Mouse (Mus musculus) E14TG2a.4 (cell line): ENCODE measurements at regions not wholly inside any gene's neighbourhood (a gene's known extent, or its start where the extent isn't known, plus 50 kb on each side); places are given as distances from the start of the nearest gene placed in this dataset.

Experiments used
- CTCF ChIP-seq: conservative IDR thresholded peaks from 2 replicates; pipeline ENCODE4 v1.5.1; 2014; ENCODE audit warnings: low read length
- NANOG ChIP-seq: IDR thresholded peaks from 2 replicates; pipeline ENCODE4 v1.6.1; 2014; ENCODE audit warnings: borderline replicate concordance, low read length, mixed read lengths
- POU5F1 ChIP-seq: IDR thresholded peaks from 2 replicates; pipeline ENCODE4 v1.6.1; 2014; ENCODE audit warnings: low read length, borderline replicate concordance

DNA sequence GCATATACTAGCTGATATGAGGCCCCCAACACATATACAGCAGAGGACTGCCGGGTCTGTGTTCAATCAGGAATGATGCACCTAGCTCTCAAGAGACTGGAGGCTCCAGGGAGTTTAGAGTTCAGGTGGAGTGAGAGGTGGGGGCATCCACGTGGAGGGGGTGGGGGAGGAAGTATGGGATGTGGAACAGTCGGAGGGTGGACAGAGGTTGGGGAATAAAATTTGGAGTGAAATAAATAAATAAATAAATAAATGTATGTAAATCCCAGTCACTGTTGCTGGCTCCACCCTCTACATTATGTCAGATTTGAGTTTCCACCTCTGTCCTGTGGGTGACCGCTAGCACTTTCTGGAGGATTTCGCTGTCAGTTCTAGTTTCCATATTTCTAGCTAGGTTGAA, 111.7 kb downstream of the Mbl2 start:
- no peak for TF ChIP-seq CTCF
- no peak for TF ChIP-seq POU5F1
- TF ChIP-seq NANOG = no peak
